Mouse (Mus musculus) heart, postnatal 0 days (tissue): ENCODE measurements around the gene Ttc28.

ENCODE experiments used
- CTCF ChIP-seq: IDR thresholded peaks from 2 replicates; pipeline ENCODE4 v1.5.1; 2016; ENCODE audit warnings: antibody characterized with exemption, control low read depth, low read depth
- EP300 ChIP-seq: IDR thresholded peaks from 2 replicates; pipeline ENCODE4 v1.6.1; 2016; ENCODE audit warnings: antibody characterized with exemption, low read depth

GRCm38 (mm10) chr5:111059140-111059921 lies 179.7 kb downstream of the Ttc28 start:
- TF ChIP-seq EP300 (no peak), CTCF (no peak)
